Mouse (Mus musculus): ENCODE results near the gene Gpank1. TPM values are rescaled to one million over a fixed set of nuclear protein-coding genes. Genes with fewer than 3 reads are reported as not detected.

Gpank1 gene
- total and polyA plus RNA-seq, 2 experiments from 2014 or later = 17.0 to 20.2 TPM

DNA sequence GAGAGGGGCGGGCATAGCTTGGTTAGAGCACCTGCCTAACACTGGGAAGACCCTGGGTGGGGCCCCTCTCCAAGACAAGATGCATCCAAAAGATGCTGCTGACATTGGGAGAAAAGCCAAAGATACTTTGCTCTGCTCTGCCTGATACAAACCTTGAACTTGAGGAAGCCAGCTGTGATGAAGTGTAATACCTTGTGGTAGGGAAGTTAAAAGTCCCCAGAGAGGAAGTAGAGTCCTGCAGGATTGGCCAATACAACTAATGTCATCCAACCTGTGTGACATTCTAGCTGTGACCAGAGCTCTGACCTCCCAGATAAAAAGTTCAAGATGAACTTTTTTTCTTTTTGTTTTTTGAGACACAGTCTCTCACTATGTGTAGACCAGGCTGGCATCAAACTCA lies 3.8 kb downstream of the Gpank1 start:
- no peak overlapping the region for H3K27ac ChIP-seq (ENCODE audit: low read depth, low read length)
- peaks cover 10% of the 10 kb centered on the region for H3K36me3 ChIP-seq (ENCODE audit: insufficient read depth, low read length)
- no peak overlapping the region for H3K4me2 ChIP-seq (ENCODE audit: low read depth, low read length, poor library complexity, severe bottlenecking)
- WGBS = 96% methylated on average over 1 of the region's 1 CpGs
- ATAC-seq (ENCODE audit: low FRiP score) (no peak), DNase-seq (ENCODE audit: low spot score) (no peak)
- H3K4me3 ChIP-seq (ENCODE audit: low read depth, low read length) = no peak overlapping the region
- no peaks in the 10 kb centered on the region for H3K9me3 ChIP-seq (ENCODE audit: low read length)
- H3K4me1 ChIP-seq (ENCODE audit: insufficient read depth, low read length) = peaks cover 13% of the 10 kb centered on the region
- no peak for TF ChIP-seq CTCF (IDR thresholded peaks at IDR 0.05)
- H3K27me3 ChIP-seq (ENCODE audit: insufficient read depth, low read length) = no peaks in the 10 kb centered on the region
- no peak overlapping the region; the same call in 1 of the 2 replicates for H3K9ac ChIP-seq (replicated peaks; ENCODE audit: low read length, poor library complexity, severe bottlenecking)

DNA sequence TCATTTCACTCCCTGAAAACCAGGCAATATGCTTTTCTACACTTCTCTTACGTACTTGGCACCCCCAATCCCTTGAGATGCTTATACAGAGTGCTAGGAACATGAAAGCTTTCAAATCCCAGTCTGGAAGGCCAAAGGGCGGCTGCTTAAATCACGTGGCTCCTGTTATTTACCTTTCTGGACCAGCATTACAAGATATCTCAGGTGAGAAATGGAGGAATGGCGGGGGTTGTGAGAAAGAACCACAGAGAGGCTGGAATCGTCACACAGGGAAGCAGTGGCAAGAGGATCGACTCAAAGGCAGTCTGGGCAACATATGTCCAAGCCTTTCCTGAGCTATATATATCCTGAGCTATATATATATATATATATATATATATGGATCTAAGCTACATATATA lies 4.3 kb downstream of the Gpank1 start:
- no peaks in the 10 kb centered on the region for H3K27me3 ChIP-seq (ENCODE audit: insufficient read depth, low read length)
- no peak for ATAC-seq (ENCODE audit: low FRiP score)
- H3K27ac ChIP-seq (ENCODE audit: low read depth, low read length) = no peak overlapping the region; the same call in 1 of the 2 replicates
- 25% methylated on average over 6 of the region's 6 CpGs for WGBS
- peak overlapping the region; percentile 69 for H3K4me3 ChIP-seq (ENCODE audit: low read depth, low read length)
- H3K9ac ChIP-seq (replicated peaks; ENCODE audit: low read length, poor library complexity, severe bottlenecking) = peak overlapping the region; percentile 84
- peaks cover 13% of the 10 kb centered on the region for H3K36me3 ChIP-seq (ENCODE audit: insufficient read depth, low read length)
- no peak for DNase-seq (ENCODE audit: low spot score)
- H3K4me1 ChIP-seq (ENCODE audit: insufficient read depth, low read length) = peaks cover 13% of the 10 kb centered on the region
- H3K4me2 ChIP-seq (ENCODE audit: low read depth, low read length, poor library complexity, severe bottlenecking) = peak overlapping the region; percentile 88
- no peak for TF ChIP-seq CTCF (IDR thresholded peaks at IDR 0.05)
- H3K9me3 ChIP-seq (ENCODE audit: low read length) = no peaks in the 10 kb centered on the region

DNA sequence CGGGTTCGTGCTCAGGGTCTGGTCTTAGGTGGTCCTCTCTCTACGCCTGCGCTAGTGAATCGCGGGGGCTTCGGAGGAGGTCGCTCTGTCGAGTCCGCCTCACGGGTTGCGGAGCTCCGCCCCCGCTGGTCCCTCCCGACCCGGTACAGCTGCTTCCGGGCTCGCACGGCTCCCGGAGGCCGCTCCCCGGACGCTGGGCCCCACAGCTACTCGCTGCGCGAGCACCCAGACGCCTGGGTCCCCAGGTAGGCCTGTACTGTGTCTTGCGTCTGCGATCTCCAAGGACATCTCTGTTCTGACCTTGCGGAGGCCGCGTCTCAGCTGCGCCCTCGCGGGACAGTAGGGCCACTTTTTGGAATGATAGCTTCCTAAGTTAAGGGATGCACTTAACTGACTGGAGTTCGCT lies 5.0 kb downstream of the Gpank1 start, which contains the start of gene D17H6S53E:
TSS of gene D17H6S53E (plus strand) at position 168 of the 406 bp plus-strand sequence.
- ATAC-seq (ENCODE audit: low FRiP score) = peak; percentile 22; the same call in 1 of the 2 replicates
- Histone ChIP-seq H3K27ac (ENCODE audit: low read depth, low read length) (peak within 1 kb of the TSS; percentile 80), H3K4me1 (ENCODE audit: insufficient read depth, low read length) (peaks cover 13% of the 10 kb centered on the region), H3K36me3 (ENCODE audit: insufficient read depth, low read length) (peaks cover 13% of the 10 kb centered on the region), H3K9ac (replicated peaks; ENCODE audit: low read length, poor library complexity, severe bottlenecking) (peak within 1 kb of the TSS; percentile 84), H3K9me3 (ENCODE audit: low read length) (no peaks in the 10 kb centered on the region), H3K4me2 (ENCODE audit: low read depth, low read length, poor library complexity, severe bottlenecking) (peak within 1 kb of the TSS; percentile 88), H3K27me3 (ENCODE audit: insufficient read depth, low read length) (no peaks in the 10 kb centered on the region), H3K4me3 (ENCODE audit: low read depth, low read length) (peak within 1 kb of the TSS; percentile 69)
- under 1% methylated on average over 36 of the region's 36 CpGs for WGBS
- DNase-seq (ENCODE audit: low spot score) = peak; percentile 74
- TF ChIP-seq CTCF (IDR thresholded peaks at IDR 0.05) = no peak

DNA sequence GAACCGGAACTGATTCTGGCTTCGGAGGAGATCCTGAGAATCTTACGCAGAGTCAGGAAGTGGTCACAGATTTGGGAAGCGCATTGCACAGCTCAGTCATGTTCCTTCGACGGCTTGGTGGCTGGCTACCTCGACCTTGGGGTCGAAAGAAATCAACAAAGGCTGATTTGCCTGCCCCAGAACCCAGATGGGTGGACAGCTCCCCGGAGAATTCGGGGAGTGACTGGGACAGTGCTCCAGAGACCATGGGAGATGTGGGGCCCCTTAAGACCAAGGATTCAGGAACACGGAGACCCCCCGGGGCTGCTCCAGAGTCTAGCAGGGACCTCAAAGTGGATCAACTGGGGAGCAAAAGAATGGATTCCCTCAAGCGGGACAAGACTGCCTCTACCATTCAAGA lies 5.8 kb downstream of the Gpank1 start:
- ATAC-seq (ENCODE audit: low FRiP score) (no peak), DNase-seq (ENCODE audit: low spot score) (no peak)
- Histone ChIP-seq H3K27me3 (ENCODE audit: insufficient read depth, low read length) (no peaks in the 10 kb centered on the region), H3K27ac (ENCODE audit: low read depth, low read length) (no peak overlapping the region; the same call in 1 of the 2 replicates), H3K4me1 (ENCODE audit: insufficient read depth, low read length) (peaks cover 13% of the 10 kb centered on the region), H3K36me3 (ENCODE audit: insufficient read depth, low read length) (peaks cover 13% of the 10 kb centered on the region), H3K9me3 (ENCODE audit: low read length) (no peaks in the 10 kb centered on the region), H3K4me2 (ENCODE audit: low read depth, low read length, poor library complexity, severe bottlenecking) (peak overlapping the region; percentile 88), H3K4me3 (ENCODE audit: low read depth, low read length) (peak overlapping the region; percentile 69), H3K9ac (replicated peaks; ENCODE audit: low read length, poor library complexity, severe bottlenecking) (peak overlapping the region; percentile 84)
- no peak for TF ChIP-seq CTCF (IDR thresholded peaks at IDR 0.05)
- WGBS = 68% methylated on average over 13 of the region's 13 CpGs

DNA sequence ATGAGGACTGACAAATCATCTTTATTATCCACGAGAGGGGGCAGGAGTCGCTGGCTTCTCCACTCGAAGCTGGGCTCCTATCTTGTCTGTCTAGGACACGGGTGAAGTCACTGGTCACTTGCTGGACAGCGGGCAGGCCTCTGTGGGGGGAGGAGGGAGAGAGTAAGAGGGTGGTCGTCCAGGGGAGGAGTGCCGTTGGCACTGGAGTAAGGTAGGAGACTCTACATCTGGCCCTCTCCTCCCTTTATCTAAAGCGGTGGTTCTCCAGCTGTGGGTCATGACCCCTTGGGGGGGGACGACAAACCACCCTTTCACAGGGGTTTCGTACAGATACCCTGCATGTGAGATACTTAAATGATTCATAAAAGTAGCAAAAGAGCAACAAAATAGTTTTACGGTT lies 7.7 kb downstream of the Gpank1 start:
- H3K4me2 ChIP-seq (ENCODE audit: low read depth, low read length, poor library complexity, severe bottlenecking) = no peak overlapping the region
- H3K9me3 ChIP-seq (ENCODE audit: low read length) = no peaks in the 10 kb centered on the region
- WGBS = 68% methylated on average over 11 of the region's 11 CpGs
- peaks cover 13% of the 10 kb centered on the region for H3K36me3 ChIP-seq (ENCODE audit: insufficient read depth, low read length)
- DNase-seq (ENCODE audit: low spot score) (no peak), ATAC-seq (ENCODE audit: low FRiP score) (no peak)
- no peak for TF ChIP-seq CTCF (IDR thresholded peaks at IDR 0.05)
- peaks cover 13% of the 10 kb centered on the region for H3K4me1 ChIP-seq (ENCODE audit: insufficient read depth, low read length)
- H3K27ac ChIP-seq (ENCODE audit: low read depth, low read length) = no peak overlapping the region
- no peaks in the 10 kb centered on the region for H3K27me3 ChIP-seq (ENCODE audit: insufficient read depth, low read length)
- no peak overlapping the region for H3K9ac ChIP-seq (replicated peaks; ENCODE audit: low read length, poor library complexity, severe bottlenecking)
- H3K4me3 ChIP-seq (ENCODE audit: low read depth, low read length) = no peak overlapping the region

DNA sequence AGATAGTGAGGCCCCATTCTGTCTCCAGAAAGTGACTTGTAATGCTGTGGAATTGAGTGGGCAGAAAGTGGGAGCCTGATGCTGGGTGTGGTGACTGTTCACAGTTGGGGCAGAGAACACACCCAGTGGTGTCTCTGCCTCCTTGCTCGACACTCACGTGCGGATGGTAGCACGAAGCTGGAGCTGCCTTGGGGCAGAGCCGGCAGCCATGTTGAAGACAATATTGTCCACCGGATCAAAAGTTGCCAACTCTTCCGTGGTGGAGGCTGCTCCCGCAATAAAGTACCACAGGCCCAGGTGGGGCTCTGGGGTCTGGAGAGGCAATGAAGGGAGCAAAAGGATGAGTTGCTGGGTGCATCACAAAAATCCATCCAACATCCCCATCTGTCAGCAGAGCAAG lies 9.8 kb downstream of the Gpank1 start:
- ATAC-seq (ENCODE audit: low FRiP score) = no peak
- WGBS = 89% methylated on average over 8 of the region's 8 CpGs

More for the DNA sequence above, 9.8 kb downstream of the Gpank1 start:
- Histone ChIP-seq H3K4me1 (ENCODE audit: insufficient read depth, low read length) (peaks cover 13% of the 10 kb centered on the region), H3K4me3 (ENCODE audit: low read depth, low read length) (no peak overlapping the region), H3K36me3 (ENCODE audit: insufficient read depth, low read length) (0 out of 2 replicates have a peak, but pooled peaks cover 7% of the 10 kb centered on the region), H3K27me3 (ENCODE audit: insufficient read depth, low read length) (no peaks in the 10 kb centered on the region), H3K4me2 (ENCODE audit: low read depth, low read length, poor library complexity, severe bottlenecking) (no peak overlapping the region), H3K9me3 (ENCODE audit: low read length) (no peaks in the 10 kb centered on the region), H3K9ac (replicated peaks; ENCODE audit: low read length, poor library complexity, severe bottlenecking) (no peak overlapping the region), H3K27ac (ENCODE audit: low read depth, low read length) (no peak overlapping the region)
- no peak for DNase-seq (ENCODE audit: low spot score)
- TF ChIP-seq CTCF (IDR thresholded peaks at IDR 0.05) = no peak
